Comparison of ENCODE assay signal across 8 mouse cellular contexts in the genomic region with DNA sequence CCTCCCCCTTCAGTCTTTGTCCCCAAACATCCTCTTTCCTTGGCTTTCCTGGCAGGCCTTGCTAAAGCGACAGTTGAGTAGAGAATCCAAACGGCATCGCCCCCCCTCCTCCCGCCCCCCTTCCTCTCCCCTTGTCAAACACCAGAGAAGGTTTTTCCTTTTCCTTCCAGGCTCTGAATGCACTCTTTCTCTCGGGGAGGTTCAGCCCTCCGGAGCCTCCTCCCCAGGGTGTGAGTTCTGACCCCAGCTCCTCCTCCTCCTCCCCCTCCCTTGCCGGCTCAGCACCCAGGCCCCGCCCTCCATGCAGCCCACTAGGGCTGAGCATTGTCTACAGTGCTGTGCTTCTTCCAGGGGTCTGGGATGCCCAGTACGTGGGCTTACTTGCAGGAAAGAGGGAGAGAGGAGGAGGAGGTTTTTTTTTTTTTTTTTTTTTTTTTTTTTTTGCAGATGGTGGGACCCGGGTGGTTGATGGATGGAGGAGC. TPM values are rescaled to one million over a fixed set of nuclear protein-coding genes. Genes with fewer than 3 reads are reported as not detected.
DNase-seq lines count a peak whose midpoint lies in the region; ATAC-seq lines count a peak whose summit lies in the region.
"Had no signal": no experiment of that assay in that cellular context is flagged by ENCODE, and none has a peak within 500 bp of the region (broad histone marks: within the 10 kb centered on the region; RNA-seq: fewer than 3 reads in every experiment).

No protein-coding gene starts in this region.

- peak overlapping the region; percentile 75 for H3K27ac ChIP-seq in forebrain, embryonic 10.5 days
- no peak overlapping the region for H3K27ac ChIP-seq in midbrain, embryonic 14.5 days (replicated peaks; ENCODE audit: low read depth, low read length)

- ATAC-seq in midbrain, embryonic 14.5 days (ENCODE audit: low FRiP score, low TSS enrichment) = 0 out of 2 replicates have a peak, but pooled peaks have one; percentile 27

- peaks cover 58% of the 10 kb centered on the region for H3K27me3 ChIP-seq in forebrain, embryonic 10.5 days (ENCODE audit: poor library complexity, severe bottlenecking)
- H3K27me3 ChIP-seq in midbrain, embryonic 14.5 days (ENCODE audit: control insufficient read depth, insufficient read depth, low read length) = peaks cover 11% of the 10 kb centered on the region

- H3K9me3 ChIP-seq in forebrain, embryonic 10.5 days = no peaks in the 10 kb centered on the region
- H3K9me3 ChIP-seq in midbrain, embryonic 14.5 days (ENCODE audit: control insufficient read depth, low read length) = no peaks in the 10 kb centered on the region

- H3K9ac ChIP-seq in midbrain, embryonic 14.5 days (replicated peaks; ENCODE audit: low read length) = no peak overlapping the region

- peak overlapping the region; percentile 22 for H3K4me2 ChIP-seq in midbrain, embryonic 14.5 days (ENCODE audit: low read length)

- peak overlapping the region; percentile 30 for H3K4me3 ChIP-seq in forebrain, embryonic 10.5 days
- no peak overlapping the region for H3K4me3 ChIP-seq in midbrain, embryonic 14.5 days (replicated peaks; ENCODE audit: low read depth, low read length)

- 3% methylated on average over 10 of the region's 10 CpGs for WGBS in forebrain, embryonic 10.5 days
- 4% methylated on average over 10 of the region's 10 CpGs for WGBS in midbrain, embryonic 14.5 days

- H3K4me1 ChIP-seq in forebrain, embryonic 10.5 days = peaks cover 46% of the 10 kb centered on the region
- H3K4me1 ChIP-seq in midbrain, embryonic 14.5 days (ENCODE audit: control insufficient read depth, insufficient read depth, low read length) = peaks cover 13% of the 10 kb centered on the region

- peak; percentile 66 for DNase-seq in embryo, embryonic 10 days (ENCODE audit: low spot score)
- DNase-seq in forebrain, embryonic 10.5 days (ENCODE audit: extremely low spot score, low spot score) = peak; percentile 47
- peak; percentile 75 for DNase-seq in kidney, adult 9 months
- peak; percentile 55 for DNase-seq in midbrain, embryonic 14.5 days
- no peak for DNase-seq in thymus, postnatal 10 days (ENCODE audit: low spot score in 2 of 2)
- DNase-seq in cerebellum, adult 9-10 months = no peak
- DNase-seq in cerebellum, adult 11-12 months = no peak

- H3K36me3 ChIP-seq in forebrain, embryonic 10.5 days (replicated peaks) = no peaks in the 10 kb centered on the region
- no peaks in the 10 kb centered on the region for H3K36me3 ChIP-seq in midbrain, embryonic 14.5 days (ENCODE audit: control insufficient read depth, insufficient read depth, low read length)

RNA-seq across cellular contexts. Expression of a gene that starts 2.9 kb away (rescaled TPM):
- 18.9 and 21.9 TPM in 2 replicates for polyA plus RNA-seq in forebrain, embryonic 10.5 days (2016; fragmentation: Nextera tagmentation; extraction: Ambion mirVana)
- 6.0 and 7.6 TPM in 2 replicates for polyA plus RNA-seq in midbrain, embryonic 14.5 days (2014; fragmentation: Nextera tagmentation; extraction: Ambion mirVana)

RNA-seq across cellular contexts. Expression of a gene that starts 9.1 kb away (rescaled TPM):
- 10.0 and 10.1 TPM in 2 replicates for polyA plus RNA-seq in forebrain, embryonic 10.5 days (2016; fragmentation: Nextera tagmentation; extraction: Ambion mirVana)
- 6.4 and 6.9 TPM in 2 replicates for polyA plus RNA-seq in midbrain, embryonic 14.5 days (2014; fragmentation: Nextera tagmentation; extraction: Ambion mirVana)

RNA-seq across cellular contexts. Expression of a gene that starts 23.1 kb away (rescaled TPM):
- polyA plus RNA-seq in forebrain, embryonic 10.5 days (2016; fragmentation: Nextera tagmentation; extraction: Ambion mirVana) = not detected in 2 replicates
- polyA plus RNA-seq in midbrain, embryonic 14.5 days (2014; fragmentation: Nextera tagmentation; extraction: Ambion mirVana) = 0.62 and 1.1 TPM in 2 replicates

RNA-seq across cellular contexts. Expression of a gene that starts 25.8 kb away (rescaled TPM):
- 0.15 TPM in 1 of 2 replicates, not detected in the other for polyA plus RNA-seq in forebrain, embryonic 10.5 days (2016; fragmentation: Nextera tagmentation; extraction: Ambion mirVana)
- 0.31 TPM in 1 of 2 replicates, not detected in the other for polyA plus RNA-seq in midbrain, embryonic 14.5 days (2014; fragmentation: Nextera tagmentation; extraction: Ambion mirVana)
- polyA plus RNA-seq: testis, adult 2 months had no signal

RNA-seq across cellular contexts. Expression of a gene that starts 29.4 kb away (rescaled TPM):
- polyA plus RNA-seq in forebrain, embryonic 10.5 days (2016; fragmentation: Nextera tagmentation; extraction: Ambion mirVana) = 91.2 and 94.3 TPM in 2 replicates
- 225 and 280 TPM in 2 replicates for polyA plus RNA-seq in midbrain, embryonic 14.5 days (2014; fragmentation: Nextera tagmentation; extraction: Ambion mirVana)

Comparison
In these comparisons a context has a peak if more than half of its experiments do, and no peak if none do; other contexts are left out.
1. DNase-seq: peak in embryo, embryonic 10 days (single experiment), forebrain, embryonic 10.5 days (single experiment), kidney, adult 9 months (single experiment) and midbrain, embryonic 14.5 days (single experiment); none in thymus, postnatal 10 days (0 of 2), cerebellum, adult 9-10 months (single experiment) and cerebellum, adult 11-12 months (single experiment).